Mouse (Mus musculus): ENCODE measurements at regions not wholly inside any gene's neighbourhood (a gene's known extent, or its start where the extent isn't known, plus 50 kb on each side); places are given as distances from the start of the nearest gene placed in this dataset.

GRCm38 (mm10) chr13:60267557-60267956, 90.4 kb upstream of the Gas1 start:
- Histone ChIP-seq H3K27me3 (ENCODE audit: control insufficient read depth, insufficient read depth, low read length) (no peaks in the 10 kb centered on the region), H3K4me2 (ENCODE audit: low read depth) (no peak overlapping the region), H3K9me3 (ENCODE audit: control insufficient read depth, low read length) (no peaks in the 10 kb centered on the region), H3K36me3 (ENCODE audit: control insufficient read depth, insufficient read depth, low read length) (no peaks in the 10 kb centered on the region), H3K9ac (ENCODE audit: low read length) (no peak overlapping the region), H3K27ac (ENCODE audit: low read depth, low read length) (no peak overlapping the region), H3K4me3 (ENCODE audit: low read depth, low read length) (no peak overlapping the region), H3K4me1 (ENCODE audit: control insufficient read depth, insufficient read depth, low read length) (0 out of 2 replicates have a peak, but pooled peaks cover 7% of the 10 kb centered on the region)
- no peak for ATAC-seq (ENCODE audit: insufficient read depth, low FRiP score, low TSS enrichment)
- DNase-seq (ENCODE audit: low spot score): peak; percentile 33
- WGBS: 35% methylated on average over 12 of the region's 12 CpGs

- ATAC-seq (ENCODE audit: insufficient read depth, low FRiP score, low TSS enrichment) (no peak), DNase-seq (ENCODE audit: low spot score) (no peak)
- H3K27ac ChIP-seq (ENCODE audit: low read depth, low read length): no peak overlapping the region
- no peak overlapping the region for H3K4me2 ChIP-seq (ENCODE audit: low read depth)
- no peak overlapping the region for H3K4me3 ChIP-seq (ENCODE audit: low read depth, low read length)
- no peaks in the 10 kb centered on the region for H3K36me3 ChIP-seq (ENCODE audit: control insufficient read depth, insufficient read depth, low read length)
- no peaks in the 10 kb centered on the region for H3K9me3 ChIP-seq (ENCODE audit: control insufficient read depth, low read length)
- H3K9ac ChIP-seq (ENCODE audit: low read length): no peak overlapping the region
- H3K4me1 ChIP-seq (ENCODE audit: control insufficient read depth, insufficient read depth, low read length): 0 out of 2 replicates have a peak, but pooled peaks cover 7% of the 10 kb centered on the region
- no peaks in the 10 kb centered on the region for H3K27me3 ChIP-seq (ENCODE audit: control insufficient read depth, insufficient read depth, low read length)
- WGBS: 73% methylated on average over 11 of the region's 11 CpGs
Measured at GRCm38 (mm10) chr13:60268256-60268655, 91.1 kb upstream of the Gas1 start.

- ATAC-seq (ENCODE audit: insufficient read depth, low FRiP score, low TSS enrichment) (no peak), DNase-seq (ENCODE audit: low spot score) (no peak)
- 0 out of 2 replicates have a peak, but pooled peaks cover 7% of the 10 kb centered on the region for H3K4me1 ChIP-seq (ENCODE audit: control insufficient read depth, insufficient read depth, low read length)
- H3K4me2 ChIP-seq (ENCODE audit: low read depth): no peak overlapping the region
- H3K4me3 ChIP-seq (ENCODE audit: low read depth, low read length): no peak overlapping the region
- no peak overlapping the region for H3K9ac ChIP-seq (ENCODE audit: low read length)
- 43% methylated on average over 9 of the region's 9 CpGs for WGBS
- no peaks in the 10 kb centered on the region for H3K9me3 ChIP-seq (ENCODE audit: control insufficient read depth, low read length)
- no peaks in the 10 kb centered on the region for H3K27me3 ChIP-seq (ENCODE audit: control insufficient read depth, insufficient read depth, low read length)
- H3K27ac ChIP-seq (ENCODE audit: low read depth, low read length): no peak overlapping the region
- no peaks in the 10 kb centered on the region for H3K36me3 ChIP-seq (ENCODE audit: control insufficient read depth, insufficient read depth, low read length)
Measured at GRCm38 (mm10) chr13:60269406-60269841, 92.3 kb upstream of the Gas1 start.

- ATAC-seq (ENCODE audit: insufficient read depth, low FRiP score, low TSS enrichment) (no peak), DNase-seq (ENCODE audit: low spot score) (no peak)
- Histone ChIP-seq H3K36me3 (ENCODE audit: control insufficient read depth, insufficient read depth, low read length) (no peaks in the 10 kb centered on the region), H3K4me3 (ENCODE audit: low read depth, low read length) (no peak overlapping the region), H3K9me3 (ENCODE audit: control insufficient read depth, low read length) (no peaks in the 10 kb centered on the region), H3K27ac (ENCODE audit: low read depth, low read length) (no peak overlapping the region), H3K9ac (ENCODE audit: low read length) (no peak overlapping the region), H3K4me2 (ENCODE audit: low read depth) (no peak overlapping the region), H3K27me3 (ENCODE audit: control insufficient read depth, insufficient read depth, low read length) (no peaks in the 10 kb centered on the region), H3K4me1 (ENCODE audit: control insufficient read depth, insufficient read depth, low read length) (0 out of 2 replicates have a peak, but pooled peaks cover 7% of the 10 kb centered on the region)
- WGBS: 86% methylated on average over 5 of the region's 5 CpGs
Measured at GRCm38 (mm10) chr13:60270526-60270925, 93.4 kb upstream of the Gas1 start.

GRCm38 (mm10) chr13:60273331-60273730, 96.2 kb upstream of the Gas1 start:
- ATAC-seq (ENCODE audit: insufficient read depth, low FRiP score, low TSS enrichment) (no peak), DNase-seq (ENCODE audit: low spot score) (no peak)
- no peaks in the 10 kb centered on the region for H3K36me3 ChIP-seq (ENCODE audit: control insufficient read depth, insufficient read depth, low read length)
- H3K4me2 ChIP-seq (ENCODE audit: low read depth): no peak overlapping the region
- no peak overlapping the region for H3K27ac ChIP-seq (ENCODE audit: low read depth, low read length)
- no peak overlapping the region for H3K4me3 ChIP-seq (ENCODE audit: low read depth, low read length)
- WGBS: 78% methylated on average over 7 of the region's 7 CpGs
- H3K4me1 ChIP-seq (ENCODE audit: control insufficient read depth, insufficient read depth, low read length): 0 out of 2 replicates have a peak, but pooled peaks cover 2% of the 10 kb centered on the region
- no peaks in the 10 kb centered on the region for H3K27me3 ChIP-seq (ENCODE audit: control insufficient read depth, insufficient read depth, low read length)
- H3K9ac ChIP-seq (ENCODE audit: low read length): no peak overlapping the region
- no peaks in the 10 kb centered on the region for H3K9me3 ChIP-seq (ENCODE audit: control insufficient read depth, low read length)

- no peaks in the 10 kb centered on the region for H3K9me3 ChIP-seq (ENCODE audit: control insufficient read depth, low read length)
- H3K4me3 ChIP-seq (ENCODE audit: low read depth, low read length): no peak overlapping the region
- H3K27ac ChIP-seq (ENCODE audit: low read depth, low read length): no peak overlapping the region
- H3K4me2 ChIP-seq (ENCODE audit: low read depth): no peak overlapping the region
- H3K36me3 ChIP-seq (ENCODE audit: control insufficient read depth, insufficient read depth, low read length): no peaks in the 10 kb centered on the region
- H3K4me1 ChIP-seq (ENCODE audit: control insufficient read depth, insufficient read depth, low read length): no peaks in the 10 kb centered on the region
- no peak for ATAC-seq (ENCODE audit: insufficient read depth, low FRiP score, low TSS enrichment)
- WGBS: 63% methylated on average over 7 of the region's 7 CpGs
- H3K27me3 ChIP-seq (ENCODE audit: control insufficient read depth, insufficient read depth, low read length): no peaks in the 10 kb centered on the region
- no peak for DNase-seq (ENCODE audit: low spot score)
- no peak overlapping the region for H3K9ac ChIP-seq (ENCODE audit: low read length)
Measured at GRCm38 (mm10) chr13:60282543-60283251, 105.5 kb upstream of the Gas1 start.

GRCm38 (mm10) chr13:60286525-60287224, 109.5 kb upstream of the Gas1 start:
- H3K9ac ChIP-seq (ENCODE audit: low read length): no peak overlapping the region
- H3K9me3 ChIP-seq (ENCODE audit: control insufficient read depth, low read length): no peaks in the 10 kb centered on the region
- ATAC-seq (ENCODE audit: insufficient read depth, low FRiP score, low TSS enrichment) (no peak), DNase-seq (ENCODE audit: low spot score) (no peak)
- H3K36me3 ChIP-seq (ENCODE audit: control insufficient read depth, insufficient read depth, low read length): no peaks in the 10 kb centered on the region
- no peak overlapping the region for H3K4me2 ChIP-seq (ENCODE audit: low read depth)
- 70% methylated on average over 11 of the region's 11 CpGs for WGBS
- no peaks in the 10 kb centered on the region for H3K4me1 ChIP-seq (ENCODE audit: control insufficient read depth, insufficient read depth, low read length)
- no peak overlapping the region for H3K27ac ChIP-seq (ENCODE audit: low read depth, low read length)
- H3K27me3 ChIP-seq (ENCODE audit: control insufficient read depth, insufficient read depth, low read length): no peaks in the 10 kb centered on the region
- no peak overlapping the region for H3K4me3 ChIP-seq (ENCODE audit: low read depth, low read length)

- H3K9ac ChIP-seq (ENCODE audit: low read length): no peak overlapping the region
- DNase-seq (ENCODE audit: low spot score): peak; percentile 32
- ATAC-seq (ENCODE audit: insufficient read depth, low FRiP score, low TSS enrichment): no peak
- no peak overlapping the region for H3K4me2 ChIP-seq (ENCODE audit: low read depth)
- H3K27me3 ChIP-seq (ENCODE audit: control insufficient read depth, insufficient read depth, low read length): no peaks in the 10 kb centered on the region
- H3K27ac ChIP-seq (ENCODE audit: low read depth, low read length): no peak overlapping the region
- WGBS: 52% methylated on average over 3 of the region's 3 CpGs
- no peaks in the 10 kb centered on the region for H3K9me3 ChIP-seq (ENCODE audit: control insufficient read depth, low read length)
- no peak overlapping the region for H3K4me3 ChIP-seq (ENCODE audit: low read depth, low read length)
- no peaks in the 10 kb centered on the region for H3K4me1 ChIP-seq (ENCODE audit: control insufficient read depth, insufficient read depth, low read length)
- no peaks in the 10 kb centered on the region for H3K36me3 ChIP-seq (ENCODE audit: control insufficient read depth, insufficient read depth, low read length)
Measured at GRCm38 (mm10) chr13:60289650-60290049, 112.5 kb upstream of the Gas1 start.

GRCm38 (mm10) chr13:60290820-60291219, 113.7 kb upstream of the Gas1 start:
- no peak overlapping the region for H3K27ac ChIP-seq (ENCODE audit: low read depth, low read length)
- no peaks in the 10 kb centered on the region for H3K4me1 ChIP-seq (ENCODE audit: control insufficient read depth, insufficient read depth, low read length)
- no peak for DNase-seq (ENCODE audit: low spot score)
- no peak for ATAC-seq (ENCODE audit: insufficient read depth, low FRiP score, low TSS enrichment)
- no peak overlapping the region for H3K9ac ChIP-seq (ENCODE audit: low read length)
- no peaks in the 10 kb centered on the region for H3K9me3 ChIP-seq (ENCODE audit: control insufficient read depth, low read length)
- H3K36me3 ChIP-seq (ENCODE audit: control insufficient read depth, insufficient read depth, low read length): no peaks in the 10 kb centered on the region
- H3K27me3 ChIP-seq (ENCODE audit: control insufficient read depth, insufficient read depth, low read length): no peaks in the 10 kb centered on the region
- no peak overlapping the region for H3K4me2 ChIP-seq (ENCODE audit: low read depth)
- no peak overlapping the region for H3K4me3 ChIP-seq (ENCODE audit: low read depth, low read length)
- 75% methylated on average over 4 of the region's 4 CpGs for WGBS

All from neural tube, embryonic 11.5 days (tissue).